Mouse (Mus musculus): ENCODE data around the gene Gpr85. TPM values are rescaled to one million over a fixed set of nuclear protein-coding genes. Genes with fewer than 3 reads are reported as not detected.

The Gpr85 gene
- under 1 TPM in 1 of 2 experiments, not detected in 1; 0.40 TPM for polyA plus RNA-seq (2017; shearing (Covaris generic))

DNA sequence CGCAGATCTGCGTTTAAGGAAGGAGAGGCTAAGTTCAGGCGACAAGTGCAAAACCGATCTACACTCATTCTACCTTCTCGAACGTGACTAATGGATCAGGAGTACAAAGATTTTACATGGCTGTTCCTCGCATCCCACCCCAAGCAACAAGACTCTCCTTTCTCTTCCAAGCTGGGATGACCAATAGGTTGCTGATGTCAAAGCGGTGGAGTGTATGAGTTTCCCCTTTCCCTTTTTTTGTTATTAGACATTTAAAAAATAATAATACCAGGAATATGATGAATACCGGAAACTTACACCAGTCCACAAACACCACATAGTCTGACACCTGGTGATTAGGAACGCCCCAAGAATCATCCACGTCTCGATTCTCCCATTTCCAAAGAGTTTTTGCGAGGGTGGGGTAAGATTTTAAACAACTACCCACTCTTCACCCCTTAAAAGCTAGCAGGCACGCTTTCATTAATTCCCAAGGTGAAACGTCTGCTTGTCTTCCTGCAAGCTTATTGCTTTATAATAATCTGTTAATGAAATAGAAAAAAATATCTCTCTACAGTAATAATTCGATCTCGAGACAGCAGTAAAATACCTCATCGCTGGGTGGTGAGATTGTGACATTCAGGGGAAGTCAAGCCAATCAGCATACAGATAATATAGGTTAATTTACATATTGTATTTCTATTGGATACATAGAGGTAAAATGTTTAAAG lies at the start of gene Gpr85:
TSS of gene Gpr85 (minus strand) at position 598 of the 710 bp plus-strand sequence.

DNA sequence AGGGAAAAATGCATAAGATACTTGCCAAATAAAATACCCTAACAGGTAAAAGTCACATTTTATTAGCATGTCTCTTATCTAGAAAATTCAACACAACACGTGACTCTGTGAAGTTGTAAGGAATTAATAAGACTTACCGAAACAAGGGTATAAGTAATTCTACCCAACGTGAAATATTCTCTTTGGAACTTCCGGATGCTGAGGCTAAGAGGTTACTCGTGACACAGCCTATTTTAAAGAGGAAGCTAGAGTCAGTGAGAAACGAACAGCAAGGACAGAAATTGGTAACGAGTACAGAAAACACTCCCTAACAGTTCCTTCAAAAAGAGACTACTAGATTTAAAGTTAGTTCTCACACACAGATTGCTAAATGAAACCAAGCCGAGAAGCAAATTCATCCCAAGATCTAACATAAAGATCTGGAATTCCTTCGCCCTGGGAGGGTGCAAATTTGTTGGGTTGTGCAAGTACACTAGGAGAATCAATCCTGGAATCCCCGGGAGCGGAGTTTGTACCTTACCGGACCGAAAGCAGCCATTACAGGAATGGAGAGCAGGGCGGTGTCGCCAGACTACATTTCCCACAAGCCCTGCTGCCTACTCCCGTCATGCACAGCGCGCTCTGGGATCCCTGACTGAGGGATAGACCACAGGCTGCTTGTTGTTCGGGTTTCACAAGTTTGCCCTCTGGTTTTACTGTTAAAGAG lies 31.3 kb upstream of the Gpr85 start, which contains the start of gene 2610001J05Rik:
TSS of gene 2610001J05Rik (minus strand) at position 600 of the 706 bp plus-strand sequence.

Other genes with a start within 250 kb of the Gpr85 start
- gene Tmem168, start 231.8 kb downstream of the Gpr85 start, polyA plus RNA-seq (2017; shearing (Covaris generic)): 10 to 100 TPM; 51.5 to 68.8 TPM
- gene Bmt2, start 162.0 kb downstream of the Gpr85 start, polyA plus RNA-seq (2017; shearing (Covaris generic)): 10 to 100 TPM; 24.5 to 36.3 TPM
- gene 2610001J05Rik, start 31.6 kb upstream of the Gpr85 start, polyA plus RNA-seq (2017; shearing (Covaris generic)): 100 to 1,000 TPM in 1 of 2 experiments, 10 to 100 TPM in 1; 77.8 to 114 TPM

Measured in inflammation-experienced regulatory T-cells (primary cell).